Mouse (Mus musculus): Measurements from ENCODE around the gene Gm10715. TPM values are rescaled to one million over a fixed set of nuclear protein-coding genes. Genes with fewer than 3 reads are reported as not detected.
"Not testable (repeated sequence)": the region's sequence is repeated elsewhere in the genome, so short reads cannot be mapped to it uniquely, and the experiment has no call there.

The Gm10715 gene
- polyA plus RNA-seq, 1 experiment from 2014 or later: not detected

DNA sequence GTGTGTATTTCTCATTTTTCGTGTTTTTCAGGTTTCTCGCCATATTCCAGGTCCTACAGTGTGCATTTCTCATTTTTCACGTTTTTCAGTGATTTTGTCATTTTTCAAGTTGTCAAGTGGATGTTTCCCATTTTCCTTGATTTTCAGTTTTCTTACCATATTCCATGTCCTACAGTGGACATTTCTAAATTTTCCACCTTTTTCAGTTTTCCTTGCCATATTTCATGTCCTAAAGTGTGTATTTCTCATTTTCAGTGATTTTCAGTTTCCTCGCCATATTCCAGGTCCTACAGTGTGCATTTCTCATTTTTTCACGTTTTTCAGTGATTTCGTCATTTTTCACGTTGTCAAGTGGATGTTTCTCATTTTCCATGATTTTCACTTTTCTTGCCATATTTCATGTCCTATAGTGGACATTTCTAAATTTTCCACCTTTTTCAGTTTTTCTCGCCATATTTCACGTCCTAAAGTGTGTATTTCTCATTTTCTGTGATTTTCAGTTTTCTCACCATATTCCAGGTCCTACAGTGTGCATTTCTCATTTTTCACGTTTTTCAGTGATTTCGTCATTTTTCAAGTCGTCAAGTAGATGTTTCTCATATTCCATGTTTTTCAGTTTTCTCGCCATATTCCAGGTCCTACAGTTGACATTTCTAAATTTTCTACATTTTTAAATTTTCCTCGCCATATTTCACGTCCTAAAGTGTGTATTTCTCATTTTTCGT, 7.2 kb upstream of the Gm10715 start:
- not testable (repeated sequence) for H3K4me3 ChIP-seq; DNase-seq (ENCODE audit: low spot score); H3K27me3 ChIP-seq (ENCODE audit: low read depth, poor library complexity, severe bottlenecking); H3K9me3 ChIP-seq (replicated peaks); H3K27ac ChIP-seq (replicated peaks); H3K36me3 ChIP-seq; H3K4me1 ChIP-seq
- WGBS: 65% methylated on average over 14 of the region's 16 CpGs

DNA sequence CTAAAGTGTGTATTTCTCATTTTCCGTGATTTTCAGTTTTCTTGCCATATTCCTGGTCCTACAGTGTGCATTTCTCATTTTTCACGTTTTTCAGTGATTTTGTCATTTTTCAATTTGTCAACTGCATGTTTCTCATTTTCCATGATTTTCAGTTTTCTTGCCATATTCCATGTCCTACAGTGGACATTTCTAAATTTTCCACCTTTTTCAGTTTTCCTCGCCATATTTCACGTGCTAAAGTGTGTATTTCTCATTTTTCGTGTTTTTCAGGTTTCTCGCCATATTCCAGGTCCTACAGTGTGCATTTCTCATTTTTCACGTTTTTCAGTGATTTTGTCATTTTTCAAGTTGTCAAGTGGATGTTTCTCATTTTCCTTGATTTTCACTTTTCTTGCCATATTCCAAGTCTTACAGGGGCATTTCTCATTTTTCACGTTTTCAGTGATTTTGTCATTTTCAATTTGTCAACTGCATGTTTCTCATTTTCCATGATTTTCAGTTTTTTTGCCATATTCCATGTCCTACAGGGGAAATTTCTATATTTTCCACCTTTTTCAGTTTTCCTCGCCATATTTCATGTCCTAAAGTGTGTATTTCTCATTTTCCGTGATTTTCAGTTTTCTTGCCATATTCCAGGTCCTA, 5.9 kb upstream of the Gm10715 start:
- not testable (repeated sequence) for H3K27ac ChIP-seq (replicated peaks); H3K4me1 ChIP-seq; H3K4me3 ChIP-seq; H3K9me3 ChIP-seq (replicated peaks); H3K36me3 ChIP-seq; H3K27me3 ChIP-seq (ENCODE audit: low read depth, poor library complexity, severe bottlenecking)
- 60% methylated on average over 2 of the region's 10 CpGs for WGBS
- DNase-seq (ENCODE audit: low spot score): peak; percentile 95

DNA sequence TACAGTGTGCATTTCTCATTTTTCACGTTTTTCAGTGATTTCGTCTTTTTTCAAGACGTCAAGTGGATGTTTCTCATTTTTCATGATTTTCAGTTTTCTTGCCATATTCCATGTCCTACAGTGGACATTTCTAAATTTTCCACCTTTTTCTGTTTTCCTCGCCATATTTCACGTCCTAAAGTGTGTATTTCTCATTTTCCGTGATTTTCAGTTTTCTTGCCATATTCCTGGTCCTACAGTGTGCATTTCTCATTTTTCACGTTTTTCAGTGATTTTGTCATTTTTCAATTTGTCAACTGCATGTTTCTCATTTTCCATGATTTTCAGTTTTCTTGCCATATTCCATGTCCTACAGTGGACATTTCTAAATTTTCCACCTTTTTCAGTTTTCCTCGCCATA, 2.4 kb upstream of the Gm10715 start, which contains the start of gene Gm17535:
Gm17535 (plus strand) TSS at position 301 of the 400 bp plus-strand sequence.
- not testable (repeated sequence) for DNase-seq (ENCODE audit: low spot score); H3K9me3 ChIP-seq (replicated peaks); H3K27me3 ChIP-seq (ENCODE audit: low read depth, poor library complexity, severe bottlenecking); H3K4me1 ChIP-seq; H3K36me3 ChIP-seq; H3K4me3 ChIP-seq; H3K27ac ChIP-seq (replicated peaks)
- 87% methylated on average over 1 of the region's 8 CpGs for WGBS

DNA sequence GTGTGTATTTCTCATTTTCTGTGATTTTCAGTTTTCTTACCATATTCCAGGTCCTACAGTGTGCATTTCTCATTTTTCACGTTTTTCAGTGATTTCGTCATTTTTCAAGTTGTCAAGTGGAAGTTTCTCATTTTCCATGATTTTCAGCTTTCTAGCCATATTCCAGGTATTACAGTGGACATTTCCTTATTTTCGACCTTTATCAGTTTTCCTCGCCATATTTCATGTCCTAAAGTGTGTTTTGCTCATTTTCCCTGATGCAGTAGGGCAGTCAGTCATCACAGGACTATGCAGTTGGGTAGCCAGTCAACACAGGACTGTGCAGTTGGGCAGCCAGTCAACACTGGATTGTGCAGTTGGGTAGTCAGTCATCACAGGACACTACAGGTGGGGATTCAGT, 1.5 kb downstream of the Gm10715 start:
- H3K27ac ChIP-seq (replicated peaks); H3K36me3 ChIP-seq; H3K4me3 ChIP-seq; H3K27me3 ChIP-seq (ENCODE audit: low read depth, poor library complexity, severe bottlenecking); DNase-seq (ENCODE audit: low spot score); H3K4me1 ChIP-seq: not testable (repeated sequence)
- WGBS: 60% methylated on average over 4 of the region's 4 CpGs
- H3K9me3 ChIP-seq (replicated peaks): peaks cover 19% of the 10 kb centered on the region

Small RNAs within 50 kb of the gene (microRNA-seq; reads per million reads assigned to microRNA genes)
- not detected for gene Mir101c

Other genes starting within 250 kb of the Gm10715 start
- gene Gm10722, start 36.0 kb upstream of the Gm10715 start, polyA plus RNA-seq (2016; fragmentation: Nextera tagmentation; extraction: Ambion mirVana): not detected in 2 replicates
- not detected in 2 replicates for gene Gm11168, start 33.5 kb upstream of the Gm10715 start, polyA plus RNA-seq (2016; fragmentation: Nextera tagmentation; extraction: Ambion mirVana)
- gene Gm10721, start 23.7 kb upstream of the Gm10715 start, polyA plus RNA-seq (2016; fragmentation: Nextera tagmentation; extraction: Ambion mirVana): not detected in 2 replicates
- gene Gm10720, start 21.2 kb upstream of the Gm10715 start, polyA plus RNA-seq (2016; fragmentation: Nextera tagmentation; extraction: Ambion mirVana): not detected in 2 replicates
- gene Gm10719, start 19.5 kb upstream of the Gm10715 start, polyA plus RNA-seq (2016; fragmentation: Nextera tagmentation; extraction: Ambion mirVana): not detected in 2 replicates
- gene Gm10718, start 13.3 kb upstream of the Gm10715 start, polyA plus RNA-seq (2016; fragmentation: Nextera tagmentation; extraction: Ambion mirVana): not detected in 2 replicates
- 0.40 TPM in 1 of 2 replicates, not detected in the other for gene Gm10717, start 11.5 kb upstream of the Gm10715 start, polyA plus RNA-seq (2016; fragmentation: Nextera tagmentation; extraction: Ambion mirVana)
- not detected in 2 replicates for gene Gm17535, start 2.3 kb upstream of the Gm10715 start, polyA plus RNA-seq (2016; fragmentation: Nextera tagmentation; extraction: Ambion mirVana)